Mouse (Mus musculus): ENCODE results near the gene Psat1.

The Psat1 gene

GRCm38 (mm10) chr19:15924181-15924865, 22.8 kb downstream of the Psat1 start:
- peak; percentile 58 for DNase-seq (ENCODE audit: low spot score)

- DNase-seq (ENCODE audit: low spot score): peak; percentile 45
These were observed 23.7 kb downstream of the Psat1 start for GRCm38 (mm10) chr19:15923426-15923825.

- DNase-seq (ENCODE audit: low spot score): no peak
These were observed 27.8 kb downstream of the Psat1 start for GRCm38 (mm10) chr19:15919336-15919735.

GRCm38 (mm10) chr19:15918111-15918510, 29.0 kb downstream of the Psat1 start:
- DNase-seq (ENCODE audit: low spot score): no peak

- DNase-seq (ENCODE audit: low spot score): no peak
These were observed 33.7 kb downstream of the Psat1 start for GRCm38 (mm10) chr19:15913249-15913997.

- no peak for DNase-seq (ENCODE audit: low spot score)
These were observed 35.7 kb downstream of the Psat1 start for GRCm38 (mm10) chr19:15911441-15911840.

GRCm38 (mm10) chr19:15910987-15911386, 36.1 kb downstream of the Psat1 start:
- DNase-seq (ENCODE audit: low spot score): no peak

GRCm38 (mm10) chr19:15910488-15910887, 36.6 kb downstream of the Psat1 start:
- DNase-seq (ENCODE audit: low spot score): no peak

GRCm38 (mm10) chr19:15908016-15908415, 39.1 kb downstream of the Psat1 start:
- no peak for DNase-seq (ENCODE audit: low spot score)

- DNase-seq (ENCODE audit: low spot score): no peak
These were observed 42.4 kb downstream of the Psat1 start for GRCm38 (mm10) chr19:15904734-15905133.

- DNase-seq (ENCODE audit: low spot score): no peak
These were observed 43.3 kb downstream of the Psat1 start for GRCm38 (mm10) chr19:15903508-15904480.

GRCm38 (mm10) chr19:15895681-15896080, 51.5 kb downstream of the Psat1 start:
- DNase-seq (ENCODE audit: low spot score): no peak

- no peak for DNase-seq (ENCODE audit: low spot score)
These were observed 55.0 kb downstream of the Psat1 start for GRCm38 (mm10) chr19:15892146-15892545.

GRCm38 (mm10) chr19:15888466-15888865, 58.7 kb downstream of the Psat1 start:
- DNase-seq (ENCODE audit: low spot score): no peak

- peak; percentile 5 for DNase-seq (ENCODE audit: low spot score)
These were observed 64.3 kb downstream of the Psat1 start for GRCm38 (mm10) chr19:15882705-15883426.

GRCm38 (mm10) chr19:15880731-15881130, 66.4 kb downstream of the Psat1 start:
- no peak for DNase-seq (ENCODE audit: low spot score)

- DNase-seq (ENCODE audit: low spot score): no peak
These were observed 67.9 kb downstream of the Psat1 start for GRCm38 (mm10) chr19:15879271-15879670.

GRCm38 (mm10) chr19:15868865-15869698, 78.1 kb downstream of the Psat1 start:
- DNase-seq (ENCODE audit: low spot score): no peak

- DNase-seq (ENCODE audit: low spot score): peak; percentile 16
These were observed 80.3 kb downstream of the Psat1 start for GRCm38 (mm10) chr19:15866851-15867250.

GRCm38 (mm10) chr19:15866126-15866525, 81.0 kb downstream of the Psat1 start:
- no peak for DNase-seq (ENCODE audit: low spot score)

GRCm38 (mm10) chr19:15865431-15865830, 81.7 kb downstream of the Psat1 start:
- no peak for DNase-seq (ENCODE audit: low spot score)

All from c-Kit-positive CD71-positive TER-119-positive erythroid progenitor cells, embryonic 14.5 days (primary cell).